Mouse (Mus musculus) T-cell, adult 2 months (primary cell): Measurements from ENCODE around the gene Trim37.

Experiments used
- DNase-seq: peaks from one replicate; pipeline ENCODE4 v3.0.0; 2022; ENCODE audit warnings: low spot score

Gene Trim37

GRCm38 (mm10) chr11:87126824-87127816, at the start of gene Trim37:
Gene Trim37 (plus strand): TSS chr11:87127077.
- DNase-seq, result peak; percentile 78

DNA sequence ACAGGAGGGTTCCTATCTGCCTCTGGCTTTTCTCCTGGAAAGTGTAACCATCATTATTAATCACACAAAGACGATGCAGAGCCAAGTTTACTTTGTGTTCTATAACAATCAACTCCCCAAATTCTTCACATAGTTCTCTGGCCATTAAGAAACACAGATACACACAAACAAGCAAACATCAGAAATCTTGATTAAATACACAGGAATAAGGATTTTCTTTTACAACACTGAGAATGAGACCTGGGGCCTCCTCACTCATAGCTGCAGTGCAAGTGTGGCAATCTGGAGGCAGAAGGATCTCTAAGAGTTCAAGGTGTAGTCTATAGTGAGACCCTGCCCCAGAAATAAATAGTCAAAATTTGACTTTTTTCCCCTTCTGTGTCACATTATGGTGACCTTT, 43.2 kb upstream of the Trim37 start:
- DNase-seq, result no peak

DNA sequence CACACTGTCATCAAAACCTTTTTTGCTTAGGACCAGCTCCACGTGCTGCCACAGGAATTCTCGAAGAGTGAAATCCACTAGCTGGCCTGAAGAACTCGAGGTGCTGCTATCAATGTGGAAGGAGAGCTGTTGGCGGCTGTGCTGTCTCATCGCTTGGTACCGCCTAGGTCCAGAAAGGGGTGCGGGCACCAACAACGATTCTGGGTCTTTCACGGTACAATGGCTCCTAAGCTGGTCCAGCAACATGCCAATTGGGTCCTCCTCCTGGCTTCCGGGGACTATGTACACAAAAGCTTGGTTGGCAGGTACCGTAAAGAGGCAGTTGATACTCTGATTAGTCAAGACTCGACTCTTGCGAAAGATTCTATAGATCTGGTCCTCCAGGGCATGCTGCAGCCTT, 41.4 kb upstream of the Trim37 start:
- no peak for DNase-seq

DNA sequence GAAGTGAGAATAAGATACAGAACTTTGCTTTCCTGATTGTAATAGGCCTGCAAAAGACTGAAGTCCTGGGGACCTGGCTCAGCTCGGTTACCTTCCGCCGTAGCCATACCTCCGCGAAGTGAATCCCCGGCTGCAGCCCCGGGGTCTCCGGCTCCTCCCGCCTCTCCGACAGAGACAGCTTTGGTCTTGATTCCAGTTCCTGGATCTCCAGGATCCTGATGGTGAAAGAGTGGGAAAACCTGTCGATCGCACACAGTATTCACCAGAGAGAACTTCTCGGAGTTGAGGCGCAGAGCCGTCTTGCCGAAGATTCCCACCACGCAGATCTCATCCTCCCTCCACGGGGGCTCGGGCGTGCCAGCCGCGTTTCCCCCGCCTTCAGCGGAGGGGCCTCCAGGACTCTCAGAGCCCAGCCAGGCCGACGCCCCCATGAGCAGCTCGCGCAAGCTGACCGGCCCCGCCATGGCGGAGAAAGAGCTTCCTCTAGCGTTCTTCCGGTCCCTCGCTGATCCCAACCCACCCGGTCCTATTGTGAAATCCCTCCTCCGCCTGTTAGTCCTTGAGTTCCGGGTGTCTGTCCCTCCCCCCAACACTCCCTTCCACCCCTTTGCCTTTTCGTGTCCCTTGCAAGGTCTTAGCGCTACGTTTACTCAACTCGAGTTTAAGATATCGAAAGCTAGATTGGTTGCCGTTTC, 40.4 kb upstream of the Trim37 start, which contains the start of gene Smg8:
Smg8 (minus strand) TSS at position 485 of the 695 bp plus-strand sequence.
- peak; percentile 82 for DNase-seq

- no peak for DNase-seq
These were observed 39.7 kb upstream of the Trim37 start for GRCm38 (mm10) chr11:87087142-87087541.

- DNase-seq, result no peak
These were observed 18.5 kb upstream of the Trim37 start, which contains the start of gene Prr11 for GRCm38 (mm10) chr11:87108409-87108754. Gene Prr11 (minus strand): TSS chr11:87108708.

- DNase-seq, result peak; percentile 99
These were observed 17.9 kb upstream of the Trim37 start, which contains the start of gene Ska2 for GRCm38 (mm10) chr11:87108755-87109518. Gene Ska2 (plus strand): TSS chr11:87109234.

DNA sequence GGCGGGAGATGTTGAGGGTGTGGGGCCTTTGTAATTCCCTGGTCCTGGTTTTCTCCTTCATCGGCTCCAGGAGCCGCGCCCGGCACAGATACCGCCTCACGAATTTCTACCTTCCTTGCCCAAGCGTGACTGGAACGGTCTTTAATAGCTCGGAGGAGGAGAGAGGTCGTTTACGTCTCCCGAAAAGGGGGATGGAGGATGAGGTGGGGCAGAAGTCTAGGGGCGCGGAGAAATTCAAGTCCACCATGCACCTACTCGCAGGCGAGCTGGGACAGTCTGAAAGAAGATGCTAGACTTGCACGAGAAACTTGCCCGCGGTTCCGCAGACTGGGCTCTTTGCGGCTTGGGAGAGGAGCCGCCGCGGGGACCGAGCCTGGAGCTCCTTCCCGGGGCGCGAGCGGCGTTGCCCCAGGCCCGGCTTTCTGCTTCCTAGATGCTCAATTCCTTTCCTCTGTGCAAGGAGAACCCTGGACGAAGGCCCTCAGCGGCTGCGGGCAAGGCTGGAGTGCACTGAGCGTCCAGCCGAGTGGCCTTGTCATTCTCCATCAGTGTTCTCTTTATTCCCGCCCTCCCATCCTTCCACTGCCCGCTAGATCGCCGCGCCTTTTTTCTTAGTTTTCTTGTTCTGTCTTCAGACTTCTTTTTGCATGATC, 17.2 kb upstream of the Trim37 start:
- DNase-seq, result no peak

GRCm38 (mm10) chr11:87110172-87110909, 16.5 kb upstream of the Trim37 start:
- no peak for DNase-seq

- no peak for DNase-seq
These were observed 5.0 kb upstream of the Trim37 start for GRCm38 (mm10) chr11:87121864-87122263.

DNA sequence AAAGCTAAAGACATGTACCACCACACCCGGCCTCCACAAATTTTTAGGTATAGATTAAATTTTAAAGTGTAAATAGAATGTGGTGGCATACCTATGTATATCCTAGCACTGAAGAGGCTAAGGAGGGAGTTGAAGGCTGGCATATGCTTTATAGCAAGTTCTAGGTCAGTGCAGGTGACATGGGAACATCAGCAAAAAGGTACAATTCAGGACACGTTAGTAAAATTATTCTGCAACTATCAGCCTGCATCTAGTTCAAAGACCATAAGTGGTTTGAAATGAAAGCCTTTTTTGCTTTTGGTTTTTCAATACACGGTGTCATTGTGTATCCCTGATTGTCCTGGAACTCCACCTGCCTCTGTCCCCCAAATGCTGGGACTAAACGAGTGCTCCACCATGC, 1.3 kb upstream of the Trim37 start:
- no peak for DNase-seq

- DNase-seq, result no peak
These were observed 525 bp upstream of the Trim37 start for GRCm38 (mm10) chr11:87126281-87126823.

GRCm38 (mm10) chr11:87136233-87136632, 9.4 kb downstream of the Trim37 start:
- no peak for DNase-seq

DNA sequence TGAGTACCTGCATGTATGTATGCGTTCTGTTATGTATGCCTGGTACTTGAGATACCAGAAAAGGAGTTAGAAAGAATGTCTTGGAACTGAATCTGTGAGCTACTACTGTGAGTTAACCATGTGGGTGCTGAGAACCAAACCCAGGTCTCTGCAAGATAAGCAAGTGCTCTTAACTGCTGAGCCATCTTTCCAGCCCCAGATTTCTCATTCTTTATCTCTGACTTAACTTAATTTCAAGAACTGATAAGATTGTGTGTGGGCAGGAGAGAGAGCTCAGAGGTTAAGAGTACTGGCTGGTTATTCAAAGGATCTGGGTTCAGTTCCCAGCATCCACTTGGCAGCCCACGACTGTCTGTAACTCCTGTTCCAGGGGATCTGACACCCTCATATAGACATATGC, 31.1 kb downstream of the Trim37 start:
- DNase-seq, result no peak

- DNase-seq, result no peak
These were observed 35.8 kb downstream of the Trim37 start for GRCm38 (mm10) chr11:87162687-87163086.

GRCm38 (mm10) chr11:87163751-87164150, 36.9 kb downstream of the Trim37 start:
- DNase-seq, result no peak

GRCm38 (mm10) chr11:87173625-87174024, 46.7 kb downstream of the Trim37 start:
- no peak for DNase-seq

DNA sequence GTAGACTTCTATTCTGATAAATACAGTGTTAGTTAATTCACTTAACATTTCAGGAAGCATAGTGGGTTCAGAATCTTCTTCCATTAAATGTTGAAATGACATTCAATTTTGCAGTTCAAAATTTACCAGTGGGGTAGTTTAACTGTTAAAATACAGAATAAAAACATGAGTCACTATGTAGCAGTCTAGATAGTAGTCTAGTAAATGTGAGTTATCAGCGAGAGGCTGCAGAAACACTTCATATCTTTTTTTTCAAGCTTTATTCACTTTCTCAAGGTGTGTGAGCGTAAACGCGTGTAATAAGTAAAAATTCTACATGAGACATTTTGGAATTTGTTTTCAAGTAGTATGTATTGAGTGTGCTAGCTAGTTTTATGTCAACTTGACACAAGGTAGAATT, 48.2 kb downstream of the Trim37 start:
- no peak for DNase-seq

- DNase-seq, result no peak
These were observed 85.4 kb downstream of the Trim37 start for GRCm38 (mm10) chr11:87212313-87212712.

- no peak for DNase-seq
These were observed 95.8 kb downstream of the Trim37 start for GRCm38 (mm10) chr11:87222686-87223085.

DNA sequence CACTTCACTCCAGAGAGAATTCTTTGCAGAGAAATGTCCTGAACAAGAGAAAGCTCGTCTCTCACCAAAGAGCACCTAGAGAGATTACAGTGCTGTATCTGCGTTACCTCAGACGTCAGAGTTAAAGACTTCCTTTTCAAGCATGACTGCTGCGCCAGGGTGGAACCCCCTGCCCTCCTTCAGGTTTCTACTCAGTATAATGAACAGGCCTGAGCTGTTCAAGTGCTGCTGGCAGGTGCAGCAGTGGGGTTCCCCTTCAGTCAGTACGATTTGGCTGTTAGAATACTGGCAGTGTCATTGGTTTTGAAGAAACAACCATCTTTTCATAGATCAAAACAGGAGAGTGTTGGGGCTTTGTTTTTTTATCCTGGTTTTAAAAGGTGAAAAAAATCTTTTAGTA, 100.2 kb downstream of the Trim37 start:
- DNase-seq, result no peak
